Mouse (Mus musculus) cerebellum, postnatal 10 days (tissue): ENCODE results near the gene Igsf10.
"Not testable (repeated sequence)": the region's sequence is repeated elsewhere in the genome, so short reads cannot be mapped to it uniquely, and the experiment has no call there.

Source experiments
- DNase-seq, 2 experiments: peaks; one replicate each; pipeline ENCODE4 v3.0.0; 2021; ENCODE audit warnings: mixed read lengths in 2 of 2

The Igsf10 gene

GRCm38 (mm10) chr3:59344065-59344905 is at the start of gene Igsf10:
TSS of gene Igsf10 (minus strand) at chr3:59344394.
- peak; percentile 86 to 89 for DNase-seq

- no peak for DNase-seq
Measured at GRCm38 (mm10) chr3:59385553-59385952, 41.4 kb upstream of the Igsf10 start.

- DNase-seq, result no peak
Measured at GRCm38 (mm10) chr3:59385000-59385399, 40.8 kb upstream of the Igsf10 start.

- no peak for DNase-seq
Measured at GRCm38 (mm10) chr3:59384321-59384720, 40.1 kb upstream of the Igsf10 start.

GRCm38 (mm10) chr3:59378791-59379190 is 34.6 kb upstream of the Igsf10 start:
- DNase-seq, result not testable (repeated sequence)

GRCm38 (mm10) chr3:59361895-59362294 is 17.7 kb upstream of the Igsf10 start:
- DNase-seq, result no peak

GRCm38 (mm10) chr3:59360102-59360501 is 15.9 kb upstream of the Igsf10 start:
- no peak for DNase-seq

GRCm38 (mm10) chr3:59354156-59354555 is 10.0 kb upstream of the Igsf10 start:
- DNase-seq, result peak; percentile 37 to 44

- DNase-seq, result no peak
Measured at GRCm38 (mm10) chr3:59351768-59352167, 7.6 kb upstream of the Igsf10 start.

GRCm38 (mm10) chr3:59343026-59343425 is 1.2 kb downstream of the Igsf10 start:
- DNase-seq, result peak; percentile 87 to 89

- DNase-seq, result peak in 1 of 2 experiments; percentile 22
Measured at GRCm38 (mm10) chr3:59341647-59342427, 2.4 kb downstream of the Igsf10 start.

- DNase-seq, result no peak
Measured at GRCm38 (mm10) chr3:59328526-59328925, 15.7 kb downstream of the Igsf10 start.

GRCm38 (mm10) chr3:59321278-59321876 is 22.8 kb downstream of the Igsf10 start:
- DNase-seq, result peak; percentile 86 to 90

GRCm38 (mm10) chr3:59316077-59316476 is 28.1 kb downstream of the Igsf10 start:
- DNase-seq, result no peak

GRCm38 (mm10) chr3:59312610-59313009 is 31.6 kb downstream of the Igsf10 start:
- no peak for DNase-seq

- DNase-seq, result no peak
Measured at GRCm38 (mm10) chr3:59305518-59305917, 38.7 kb downstream of the Igsf10 start.

- DNase-seq, result no peak
Measured at GRCm38 (mm10) chr3:59304944-59305343, 39.2 kb downstream of the Igsf10 start.

- no peak for DNase-seq
Measured at GRCm38 (mm10) chr3:59297653-59298052, 46.5 kb downstream of the Igsf10 start.

- DNase-seq, result no peak
Measured at GRCm38 (mm10) chr3:59296563-59297130, 47.5 kb downstream of the Igsf10 start.

- no peak for DNase-seq
Measured at GRCm38 (mm10) chr3:59295699-59296562, 48.3 kb downstream of the Igsf10 start.

GRCm38 (mm10) chr3:59293437-59294199 is 50.6 kb downstream of the Igsf10 start:
- DNase-seq, result no peak
